Mouse (Mus musculus): ENCODE data around the gene Notch2.
A peak's percentile ranks its signal among the peaks of the same experiment; 100 is the strongest.

Gene Notch2

DNA sequence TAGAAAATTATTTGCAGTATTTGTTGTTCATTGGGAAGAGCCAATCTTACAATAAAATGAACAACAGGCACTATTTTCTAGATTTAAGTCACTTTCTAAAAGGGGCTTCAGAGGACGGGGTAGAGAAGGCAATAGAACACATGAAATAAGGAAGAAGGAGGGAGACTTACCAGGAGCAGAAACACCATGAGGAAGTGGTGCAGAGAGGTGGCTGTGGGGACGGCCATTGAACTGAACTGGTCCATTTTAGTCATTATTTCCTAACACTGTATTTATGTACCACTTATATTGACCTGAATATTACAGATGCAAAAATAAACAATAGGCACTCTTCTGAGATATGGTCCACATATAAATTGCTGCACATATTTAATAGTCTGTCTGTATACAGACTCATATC is 143.7 kb downstream of the Notch2 start:
- DNase-seq (ENCODE audit: low spot score): no peak

DNA sequence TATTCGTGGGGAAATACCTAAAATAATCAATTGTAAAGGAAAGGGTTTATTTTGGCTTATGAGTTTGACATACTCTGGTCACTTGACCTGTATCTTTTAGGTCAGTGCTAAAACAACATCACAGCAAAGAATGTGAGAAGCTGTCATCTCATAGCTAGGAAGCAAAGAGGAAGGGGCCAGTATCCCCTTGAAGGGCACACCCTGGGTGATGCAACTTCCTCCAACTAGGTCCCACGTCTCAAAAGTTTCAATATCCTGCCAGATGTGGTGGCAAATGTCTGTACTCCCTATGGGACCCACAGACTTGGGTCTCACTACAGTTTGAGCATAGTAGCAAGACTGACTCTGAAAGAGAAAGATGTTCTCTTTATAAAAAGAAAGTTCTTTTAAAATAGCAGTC is 144.3 kb downstream of the Notch2 start:
- no peak for DNase-seq (ENCODE audit: low spot score)

GRCm38 (mm10) chr3:98158646-98159045 is 145.3 kb downstream of the Notch2 start:
- DNase-seq (ENCODE audit: low spot score): no peak

DNA sequence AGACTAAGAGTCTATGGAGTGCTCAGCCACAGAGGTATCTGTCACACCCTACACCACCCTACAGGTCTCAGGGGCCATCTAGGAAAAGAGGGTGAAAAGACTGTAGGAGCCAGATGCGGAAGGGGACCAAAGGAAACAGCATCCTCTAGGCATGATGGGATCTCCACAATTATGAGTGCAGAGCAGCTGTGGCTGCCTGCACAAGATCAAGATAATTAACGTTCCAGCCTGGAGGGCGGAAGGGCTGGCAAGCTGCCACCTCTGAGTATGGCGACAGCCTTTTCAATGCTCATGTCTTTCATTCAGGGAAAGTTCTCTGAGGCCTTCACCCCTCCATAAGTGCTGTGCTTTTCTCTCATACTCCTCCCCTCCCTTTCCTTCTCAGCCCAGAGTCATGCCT is 146.0 kb downstream of the Notch2 start:
- no peak for DNase-seq (ENCODE audit: low spot score)

DNA sequence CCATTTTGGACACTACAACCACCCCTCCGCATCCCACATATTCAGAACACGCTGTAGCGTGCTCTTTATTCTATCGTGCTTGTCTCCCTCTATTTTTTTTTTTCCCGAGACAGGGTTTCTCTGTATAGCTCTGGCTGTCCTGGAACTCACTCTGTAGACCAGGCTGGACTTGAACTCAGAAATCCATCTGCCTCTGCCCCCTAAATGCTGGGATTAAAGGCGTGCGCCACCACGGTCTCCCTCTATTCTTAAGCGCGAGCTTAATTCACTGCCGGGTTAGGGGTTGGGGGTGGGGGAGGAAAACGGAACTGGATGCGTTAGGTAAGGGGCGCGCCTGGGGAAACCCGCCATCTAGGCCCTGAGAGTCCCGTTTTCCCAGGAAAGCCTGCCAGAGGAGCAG is 147.0 kb downstream of the Notch2 start, which contains the start of gene Adam30:
Adam30 (plus strand) TSS at position 301 of the 400 bp plus-strand sequence.
- DNase-seq (ENCODE audit: low spot score): no peak

GRCm38 (mm10) chr3:98178340-98178739 is 165.0 kb downstream of the Notch2 start:
- DNase-seq (ENCODE audit: low spot score): no peak

DNA sequence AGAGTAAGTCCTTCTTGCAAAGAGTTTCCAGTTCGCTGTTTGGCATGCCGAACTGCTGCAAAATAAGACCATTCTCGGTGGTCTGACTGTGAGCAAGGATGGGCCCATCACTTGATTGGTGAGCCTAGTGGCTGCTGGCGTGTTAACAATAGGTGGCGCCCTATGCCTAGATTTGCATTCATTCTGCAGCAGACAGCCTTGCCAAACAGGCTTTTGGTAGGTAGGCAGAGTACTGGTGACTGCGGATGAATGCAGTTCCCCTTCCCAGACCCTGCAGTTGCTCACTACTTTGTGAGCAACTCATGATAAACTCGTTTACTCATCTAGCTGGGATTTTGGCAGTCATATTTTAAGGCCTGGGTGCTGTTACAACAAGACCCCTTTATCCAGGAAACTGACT is 167.5 kb downstream of the Notch2 start:
- peak; percentile 41 for DNase-seq (ENCODE audit: low spot score)

GRCm38 (mm10) chr3:98185163-98185714 is 171.9 kb downstream of the Notch2 start:
- no peak for DNase-seq (ENCODE audit: low spot score)

GRCm38 (mm10) chr3:98187777-98188176 is 174.4 kb downstream of the Notch2 start:
- DNase-seq (ENCODE audit: low spot score): no peak

GRCm38 (mm10) chr3:98197711-98198532 is 184.6 kb downstream of the Notch2 start:
- no peak for DNase-seq (ENCODE audit: low spot score)

DNA sequence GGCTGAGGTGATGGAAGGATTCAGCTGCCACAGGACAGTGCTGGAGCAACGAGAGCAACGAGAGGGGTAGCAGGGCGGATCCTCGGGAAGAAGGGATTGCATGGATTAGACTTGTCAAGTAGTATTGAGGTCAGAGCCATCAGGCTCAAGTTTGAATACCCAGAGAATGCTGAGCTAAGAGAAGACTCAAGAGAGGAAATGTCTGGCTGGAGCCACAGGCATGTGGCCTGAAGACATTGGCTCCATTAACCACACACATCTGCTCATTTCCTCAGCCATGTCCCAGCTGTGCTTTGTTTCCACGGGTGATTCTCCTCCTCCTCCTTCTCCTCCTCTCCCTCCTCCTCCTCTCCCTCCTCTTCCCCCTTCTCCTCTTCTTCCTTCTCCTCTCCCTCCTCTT is 186.4 kb downstream of the Notch2 start:
- no peak for DNase-seq (ENCODE audit: low spot score)

Measured in ovary, postnatal 14 days (tissue).